Mouse (Mus musculus) intestine, postnatal 0 days (tissue): Measurements from ENCODE around the gene Chkb. TPM values are rescaled to one million over a fixed set of nuclear protein-coding genes. Genes with fewer than 3 reads are reported as not detected.

Experiments
- ATAC-seq: fragments of 200-750 bp; cut with Nextera tagmentation; 2 replicates; pipeline ENCODE4 v1.8.0; 2017; ENCODE audit warnings: mild to moderate bottlenecking, moderate TSS enrichment, moderate library complexity
- H3K27ac ChIP-seq: fragments of 300-500 bp; sonication (generic); 2 replicates; pipeline ENCODE4 v1.5.1; 2014; ENCODE audit warnings: mild to moderate bottlenecking, low read depth, low read length, moderate library complexity
- H3K27me3 ChIP-seq: fragments of 300-500 bp; sonication (generic); replicated peaks from 2 replicates; pipeline ENCODE4 v1.6.1; 2014; ENCODE audit warnings: low read length, mixed read lengths; ENCODE audit not compliant: control insufficient read depth, insufficient read depth
- H3K36me3 ChIP-seq: fragments of 300-500 bp; sonication (generic); 2 replicates; pipeline ENCODE4 v1.6.1; 2014; ENCODE audit warnings: mild to moderate bottlenecking, moderate library complexity; ENCODE audit not compliant: control insufficient read depth, insufficient read depth
- H3K4me1 ChIP-seq: fragments of 300-500 bp; sonication (generic); replicated peaks from 2 replicates; pipeline ENCODE4 v1.6.1; 2014; ENCODE audit warnings: antibody characterized with exemption, low read length, mixed read lengths; ENCODE audit not compliant: control insufficient read depth, insufficient read depth
- H3K4me2 ChIP-seq: fragments of 300-500 bp; sonication (generic); replicated peaks from 2 replicates; pipeline ENCODE4 v1.6.1; 2014; ENCODE audit warnings: low read depth, mild to moderate bottlenecking, moderate library complexity
- H3K4me3 ChIP-seq: fragments of 300-500 bp; sonication (generic); 2 replicates; pipeline ENCODE4 v1.5.1; 2014; ENCODE audit warnings: low read depth, low read length
- H3K9ac ChIP-seq: fragments of 300-500 bp; sonication (generic); 2 replicates; pipeline ENCODE4 v1.6.1; 2014; ENCODE audit warnings: mild to moderate bottlenecking, low read depth, low read length
- H3K9me3 ChIP-seq: fragments of 300-500 bp; sonication (generic); 2 replicates; pipeline ENCODE4 v1.6.1; 2016; ENCODE audit warnings: mixed run types; ENCODE audit not compliant: control insufficient read depth
- CTCF ChIP-seq: sonication (generic); IDR thresholded peaks from 2 replicates; pipeline ENCODE4 v1.5.1; 2016; ENCODE audit warnings: low read depth, mild to moderate bottlenecking, control low read depth, antibody characterized with exemption, moderate library complexity
- WGBS: fragments of 180-500 bp; shearing (Covaris S2); extraction: QIAGEN DNeasy Blood & Tissue Kit; methylation state at CpG from one replicate; pipeline ENCODE4 v1.1.7; 2014; 5-methylcytosine and 5-hydroxymethylcytosine counted together
- polyA plus RNA-seq: library from polyadenylated mRNA; unstranded; fragments of >200 nt; fragmentation: Nextera tagmentation; extraction: Ambion mirVana; gene quantifications from 2 replicates; pipeline ENCODE4 v1.2.1, GENCODE M21; 2015

Gene Chkb
- polyA plus RNA-seq: 85.8 and 92.3 TPM in 2 replicates

DNA sequence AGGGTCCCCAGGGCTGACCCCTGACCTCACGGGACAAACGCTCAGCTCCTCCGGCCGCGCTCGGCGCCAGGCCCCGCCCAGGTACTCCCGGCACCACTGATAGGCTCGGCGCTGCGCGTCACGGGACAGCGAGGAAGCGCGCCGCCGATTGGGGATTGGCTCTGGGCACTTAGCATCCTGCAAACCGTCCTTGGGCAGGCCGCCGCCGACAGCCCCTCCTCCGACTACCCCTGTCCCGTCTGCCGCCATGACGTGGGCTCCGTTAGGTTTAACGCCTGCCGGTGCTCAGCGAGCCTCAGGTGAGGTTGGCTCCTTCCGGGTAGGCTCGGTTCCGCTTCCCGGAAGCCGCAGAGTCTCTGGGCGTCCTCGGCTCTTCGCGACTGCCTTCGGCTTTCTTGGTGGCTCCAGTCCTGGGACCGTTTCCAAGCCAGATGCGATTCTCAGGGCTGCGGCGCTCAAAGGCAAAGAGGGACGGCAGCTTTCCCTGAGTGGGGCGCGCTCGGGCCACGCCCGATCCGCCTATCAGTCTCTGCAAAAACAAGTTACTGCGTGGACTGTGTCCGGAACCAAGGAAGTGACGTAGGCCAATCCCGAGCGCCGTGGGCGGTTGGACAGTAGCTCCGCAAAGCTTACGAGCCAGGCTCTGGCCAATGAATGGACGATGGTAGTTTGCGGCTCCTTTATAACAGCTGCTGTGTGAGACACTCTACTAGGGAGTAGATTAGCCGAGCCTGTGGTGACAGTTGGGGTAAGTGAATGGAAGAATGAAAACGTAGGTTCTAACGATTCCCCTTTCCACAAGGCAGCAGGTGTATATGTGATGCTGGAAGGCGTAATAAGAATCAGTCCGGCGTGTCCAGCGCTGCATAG, at the start of gene Chkb, which contains the start of the genes C730034F03Rik and Gm44502:
Gene Chkb, minus strand, starts transcription at position 557 of the 870 bp plus-strand sequence.
Gene C730034F03Rik, plus strand, starts transcription at position 238 of the 870 bp plus-strand sequence.
Gene Gm44502, minus strand, starts transcription at position 345 of the 870 bp plus-strand sequence.
- Histone ChIP-seq H3K4me3 (peak within 1 kb of the TSS; percentile 82), H3K4me2 (peak within 1 kb of the TSS; percentile 94), H3K27me3 (no peaks in the 10 kb centered on the region), H3K9ac (peak within 1 kb of the TSS; percentile 83), H3K9me3 (no peaks in the 10 kb centered on the region), H3K36me3 (peaks cover 22% of the 10 kb centered on the region), H3K4me1 (peaks cover 8% of the 10 kb centered on the region; the same call in 1 of the 2 replicates), H3K27ac (peak within 1 kb of the TSS; percentile 99)
- ATAC-seq: peak; percentile 93
- under 1% methylated on average over 70 of the region's 70 CpGs for WGBS
- no peak for TF ChIP-seq CTCF

DNA sequence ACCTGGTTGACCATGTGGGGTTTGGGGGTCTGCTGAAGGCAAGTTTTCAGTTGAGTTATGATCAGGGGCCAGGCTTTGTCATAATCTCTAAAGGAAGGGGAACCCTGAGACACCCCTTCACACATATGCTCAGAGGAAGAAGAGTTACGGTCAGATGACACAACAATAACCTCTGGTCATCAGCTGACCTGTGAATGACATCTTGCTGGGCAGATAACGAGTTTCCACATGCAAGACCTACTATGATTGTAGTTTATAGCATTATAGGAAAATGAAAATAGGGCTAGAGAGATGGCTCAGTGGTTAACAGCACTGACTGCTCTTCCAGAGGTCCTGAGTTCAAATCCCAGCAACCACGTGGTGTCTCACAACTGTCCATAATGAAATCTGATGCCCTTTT, 48.9 kb upstream of the Chkb start:
- no peaks in the 10 kb centered on the region for H3K9me3 ChIP-seq
- H3K27me3 ChIP-seq: no peaks in the 10 kb centered on the region
- WGBS: 75% methylated on average over 3 of the region's 3 CpGs
- no peak overlapping the region for H3K4me3 ChIP-seq
- peaks cover 6% of the 10 kb centered on the region; the same call in 1 of the 2 replicates for H3K36me3 ChIP-seq
- no peak overlapping the region for H3K9ac ChIP-seq
- ATAC-seq: no peak
- H3K4me1 ChIP-seq: 0 out of 2 replicates have a peak, but pooled peaks cover 3% of the 10 kb centered on the region
- H3K27ac ChIP-seq: no peak overlapping the region
- H3K4me2 ChIP-seq: no peak overlapping the region
- no peak for TF ChIP-seq CTCF

DNA sequence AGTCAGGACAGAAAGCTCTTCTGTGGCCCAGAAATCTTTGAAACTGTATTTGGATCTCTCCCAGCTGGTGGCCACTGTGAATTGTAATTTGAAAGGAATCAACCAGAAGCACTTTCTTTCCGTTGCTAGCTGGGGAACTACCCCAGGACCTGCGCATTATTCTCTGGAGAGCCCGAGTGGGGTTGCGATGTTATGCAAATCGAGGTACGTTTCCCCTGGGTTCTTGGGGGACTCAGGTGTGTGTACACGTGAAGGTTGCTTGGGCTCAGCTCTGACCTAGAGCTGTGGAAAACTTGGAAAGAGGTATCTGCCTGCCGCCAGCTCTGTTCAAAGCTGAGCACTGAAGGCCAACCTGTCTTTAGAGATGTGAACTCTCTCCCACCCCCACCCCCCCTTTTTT, 48.1 kb upstream of the Chkb start:
- peaks cover 6% of the 10 kb centered on the region; the same call in 1 of the 2 replicates for H3K36me3 ChIP-seq

DNA sequence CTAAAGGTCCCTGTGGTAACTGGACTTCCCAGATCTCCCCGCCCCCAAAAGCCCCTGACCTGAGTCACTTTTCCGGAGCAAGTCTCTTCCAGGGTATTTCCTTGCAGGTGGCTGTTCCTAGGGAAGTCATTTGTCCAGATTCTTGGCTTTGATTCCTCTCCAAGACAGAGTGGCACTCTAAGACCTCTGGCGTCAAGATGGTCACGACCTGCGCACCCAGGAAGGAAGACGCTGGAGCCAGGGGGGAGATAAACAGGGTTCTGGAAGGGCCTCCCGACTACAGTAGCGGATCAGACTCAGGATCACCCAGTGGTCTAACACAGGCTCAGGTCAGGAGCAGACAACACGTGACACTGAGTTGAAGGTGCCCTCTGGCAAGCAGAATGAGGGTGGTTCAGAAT, 47.4 kb upstream of the Chkb start, which contains the start of gene Arsa:
Gene Arsa, minus strand, starts transcription at position 335 of the 401 bp plus-strand sequence.
- no peak for ATAC-seq
- peak within 1 kb of the TSS; percentile 49 for H3K4me3 ChIP-seq
- peaks cover 6% of the 10 kb centered on the region; the same call in 1 of the 2 replicates for H3K36me3 ChIP-seq

More for the DNA sequence above, 48.1 kb upstream of the Chkb start:
- 73% methylated on average over 8 of the region's 8 CpGs for WGBS
- Histone ChIP-seq H3K9me3 (no peaks in the 10 kb centered on the region), H3K9ac (no peak overlapping the region), H3K4me2 (no peak overlapping the region), H3K27me3 (no peaks in the 10 kb centered on the region), H3K4me3 (no peak overlapping the region), H3K4me1 (0 out of 2 replicates have a peak, but pooled peaks cover 3% of the 10 kb centered on the region), H3K27ac (no peak overlapping the region)
- no peak for ATAC-seq
- TF ChIP-seq CTCF: no peak

DNA sequence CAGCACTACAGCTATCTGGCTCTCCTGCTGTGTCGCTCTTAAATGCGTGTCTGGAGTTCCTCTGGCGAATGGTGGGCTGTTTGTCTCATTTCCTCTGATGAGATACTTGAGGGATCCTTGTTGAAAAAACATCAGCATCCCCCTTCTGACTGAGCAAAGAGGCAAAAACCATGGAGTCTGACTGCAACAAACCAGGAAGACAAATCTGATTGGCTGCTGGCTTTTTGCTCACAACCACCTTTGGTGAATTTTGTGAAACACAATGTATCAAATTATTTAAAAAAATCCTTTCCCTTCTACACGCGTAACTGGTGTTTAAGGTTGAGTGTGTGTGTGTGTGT, 46.7 kb upstream of the Chkb start:
- Histone ChIP-seq H3K27ac (peak overlapping the region; percentile 71), H3K36me3 (peaks cover 6% of the 10 kb centered on the region; the same call in 1 of the 2 replicates), H3K9me3 (no peaks in the 10 kb centered on the region), H3K9ac (peak overlapping the region; percentile 54), H3K27me3 (no peaks in the 10 kb centered on the region), H3K4me3 (peak overlapping the region; percentile 49), H3K4me1 (0 out of 2 replicates have a peak, but pooled peaks cover 3% of the 10 kb centered on the region), H3K4me2 (peak overlapping the region; percentile 92)
- TF ChIP-seq CTCF: no peak
- 6% methylated on average over 5 of the region's 5 CpGs for WGBS
- ATAC-seq: no peak

More for the DNA sequence above, 47.4 kb upstream of the Chkb start, which contains the start of gene Arsa:
- no peaks in the 10 kb centered on the region for H3K27me3 ChIP-seq
- H3K27ac ChIP-seq: peak within 1 kb of the TSS; percentile 71
- H3K4me1 ChIP-seq: 0 out of 2 replicates have a peak, but pooled peaks cover 3% of the 10 kb centered on the region
- H3K9ac ChIP-seq: peak within 1 kb of the TSS; percentile 54
- 44% methylated on average over 9 of the region's 9 CpGs for WGBS
- no peak for TF ChIP-seq CTCF
- H3K9me3 ChIP-seq: no peaks in the 10 kb centered on the region
- H3K4me2 ChIP-seq: peak within 1 kb of the TSS; percentile 92
